Mouse (Mus musculus) forebrain, postnatal 0 days (tissue): ENCODE measurements at regions not wholly inside any gene's neighbourhood (a gene's known extent, or its start where the extent isn't known, plus 50 kb on each side); places are given as distances from the start of the nearest gene placed in this dataset.
"Not testable (repeated sequence)": the region's sequence is repeated elsewhere in the genome, so short reads cannot be mapped to it uniquely, and the experiment has no call there.

Experiments used
- ATAC-seq: fragments of 200-750 bp; cut with Nextera tagmentation; 2 replicates; pipeline ENCODE4 v1.8.0; 2017; ENCODE audit warnings: mild to moderate bottlenecking, moderate library complexity
- DNase-seq: peaks from one replicate; pipeline ENCODE4 v3.0.0-alpha.2; 2015
- H3K27ac ChIP-seq: fragments of 300-500 bp; sonication (generic); 2 replicates; pipeline ENCODE4 v1.5.1; 2014; ENCODE audit warnings: low read depth, mild to moderate bottlenecking, antibody characterized with exemption, low read length, moderate library complexity, mixed read lengths
- H3K27me3 ChIP-seq: fragments of 300-500 bp; sonication (generic); 2 replicates; pipeline ENCODE4 v1.6.1; 2014; ENCODE audit warnings: mild to moderate bottlenecking, low read length, mixed read lengths; ENCODE audit not compliant: insufficient read depth
- H3K36me3 ChIP-seq: fragments of 300-500 bp; sonication (generic); 2 replicates; pipeline ENCODE4 v1.6.1; 2014; ENCODE audit warnings: mild to moderate bottlenecking, moderate library complexity; ENCODE audit not compliant: insufficient read depth
- H3K4me1 ChIP-seq: fragments of 300-500 bp; sonication (generic); 2 replicates; pipeline ENCODE4 v1.6.1; 2014; ENCODE audit warnings: antibody characterized with exemption; ENCODE audit not compliant: insufficient read depth
- H3K4me2 ChIP-seq: fragments of 300-500 bp; sonication (generic); 2 replicates; pipeline ENCODE4 v1.6.1; 2014; ENCODE audit warnings: low read depth, mild to moderate bottlenecking, moderate library complexity
- H3K4me3 ChIP-seq: fragments of 300-500 bp; sonication (generic); 2 replicates; pipeline ENCODE4 v1.5.1; 2014; ENCODE audit warnings: low read depth, low read length, mixed read lengths
- H3K9ac ChIP-seq: fragments of 300-500 bp; sonication (generic); 2 replicates; pipeline ENCODE4 v1.6.1; 2014; ENCODE audit warnings: mild to moderate bottlenecking
- H3K9me3 ChIP-seq: fragments of 300-500 bp; sonication (generic); 2 replicates; pipeline ENCODE4 v1.6.1; 2016; ENCODE audit warnings: low read length
- CTCF ChIP-seq: sonication (generic); IDR thresholded peaks from 2 replicates; pipeline ENCODE4 v1.5.1; 2016; ENCODE audit warnings: antibody characterized with exemption, control low read depth, low read depth
- WGBS: fragments of 180-500 bp; shearing (Covaris S2); extraction: QIAGEN DNeasy Blood & Tissue Kit; methylation state at CpG from one replicate; pipeline ENCODE4 v1.1.7; 2014; 5-methylcytosine and 5-hydroxymethylcytosine counted together

DNA sequence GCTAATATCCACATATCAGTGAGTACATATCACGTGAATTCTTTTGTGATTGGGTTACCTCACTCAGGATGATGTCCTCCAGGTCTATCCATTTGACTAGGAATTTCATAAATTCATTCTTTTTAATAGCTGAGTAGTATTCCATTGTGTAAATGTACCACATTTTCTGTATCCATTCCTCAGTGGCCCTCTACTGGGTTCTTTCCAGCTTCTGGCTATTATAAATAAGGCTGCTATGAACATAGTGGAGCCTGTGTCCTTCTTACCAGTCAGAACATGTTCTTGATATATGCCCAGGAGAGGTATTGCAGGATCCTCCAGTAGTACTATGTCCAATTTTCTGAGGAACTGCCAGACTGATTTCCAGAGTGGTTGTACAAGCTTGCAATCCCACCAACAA is 884.0 kb upstream of the Lrrc4c start:
- WGBS = 80% methylated on average over 1 of the region's 1 CpGs

DNA sequence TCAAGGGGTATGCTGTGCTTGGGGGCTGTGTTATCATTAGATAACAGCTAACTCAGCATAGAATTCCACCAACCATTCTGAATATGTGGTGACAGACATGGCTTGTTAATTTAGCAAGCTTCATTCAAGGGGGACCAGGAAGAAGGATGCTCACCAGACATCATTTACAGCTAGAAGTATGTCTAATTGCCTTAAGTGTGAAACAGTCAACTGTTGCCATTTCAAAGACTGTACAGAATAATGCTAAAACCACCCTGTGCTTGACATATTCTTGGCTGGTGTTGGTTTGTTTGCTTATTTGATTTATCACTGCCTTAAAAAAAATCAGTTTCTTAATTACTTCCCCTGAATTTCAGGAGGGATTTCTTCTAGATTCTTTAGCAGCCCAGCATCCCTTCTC is 877.0 kb upstream of the Lrrc4c start:
- no peak overlapping the region for H3K27ac ChIP-seq
- H3K36me3 ChIP-seq = no peaks in the 10 kb centered on the region
- H3K4me1 ChIP-seq = no peaks in the 10 kb centered on the region
- no peaks in the 10 kb centered on the region for H3K9me3 ChIP-seq
- H3K4me3 ChIP-seq = no peak overlapping the region
- no peak for TF ChIP-seq CTCF
- DNase-seq = peak; percentile 27
- no peak overlapping the region for H3K4me2 ChIP-seq
- no peaks in the 10 kb centered on the region for H3K27me3 ChIP-seq
- H3K9ac ChIP-seq = no peak overlapping the region
- peak; percentile 91 for ATAC-seq

More for the DNA sequence above, 884.0 kb upstream of the Lrrc4c start:
- ATAC-seq, H3K27ac ChIP-seq, H3K9me3 ChIP-seq, H3K4me1 ChIP-seq, H3K4me2 ChIP-seq, H3K9ac ChIP-seq, H3K4me3 ChIP-seq, H3K36me3 ChIP-seq, H3K27me3 ChIP-seq: not testable (repeated sequence)
- peak; percentile 18 for DNase-seq

DNA sequence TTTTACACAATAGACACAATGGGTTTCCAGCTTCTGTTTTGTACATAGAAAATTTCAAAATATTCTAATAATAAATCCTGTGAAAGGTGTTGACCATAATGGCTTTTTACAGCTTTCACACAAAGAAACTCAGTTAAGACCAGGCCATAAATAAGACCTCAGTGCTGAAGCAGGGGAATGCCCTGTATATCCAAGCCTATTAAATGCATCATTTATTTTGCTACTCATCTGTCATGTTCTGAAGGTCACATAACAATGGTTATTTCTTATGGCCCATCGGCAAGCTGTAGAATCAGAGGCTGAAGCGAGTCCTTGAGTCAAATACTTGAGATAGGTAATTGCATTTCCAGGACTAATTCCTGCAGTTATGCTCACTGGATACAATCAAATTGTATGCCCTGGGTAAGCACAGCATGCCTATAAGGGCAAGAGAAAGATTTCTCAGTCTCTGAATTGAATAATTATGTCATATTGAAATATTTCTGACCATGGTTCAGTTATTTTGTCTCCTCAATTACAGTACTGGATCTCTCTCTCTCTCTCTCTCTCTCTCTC is 874.6 kb upstream of the Lrrc4c start:
- Histone ChIP-seq H3K27ac (no peak overlapping the region), H3K36me3 (no peaks in the 10 kb centered on the region), H3K4me1 (no peaks in the 10 kb centered on the region), H3K4me3 (no peak overlapping the region), H3K4me2 (no peak overlapping the region), H3K9me3 (no peaks in the 10 kb centered on the region), H3K27me3 (no peaks in the 10 kb centered on the region), H3K9ac (no peak overlapping the region)
- DNase-seq = no peak
- ATAC-seq = no peak
- WGBS = 69% methylated on average over 2 of the region's 2 CpGs
- no peak for TF ChIP-seq CTCF

DNA sequence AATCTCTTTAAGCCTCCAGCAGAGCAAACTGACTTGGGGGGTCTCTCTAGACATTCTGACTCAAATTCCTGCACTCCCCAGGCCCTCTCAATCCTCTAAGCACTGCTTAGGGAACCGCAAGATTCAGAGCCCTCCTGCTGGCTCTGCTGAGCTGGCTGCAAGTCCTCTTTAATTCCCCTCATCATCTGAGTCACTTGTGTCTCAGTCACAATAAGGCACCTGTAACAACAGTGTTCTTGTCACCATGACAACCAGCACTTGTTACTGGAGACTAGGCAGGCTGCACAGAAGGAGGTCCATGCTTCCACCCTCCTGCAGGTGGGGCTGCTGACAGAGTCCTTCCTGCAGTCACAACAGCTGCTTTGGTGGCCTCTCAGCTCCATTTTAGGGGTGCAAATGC is 869.1 kb upstream of the Lrrc4c start:
- no peak overlapping the region for H3K4me3 ChIP-seq
- H3K4me2 ChIP-seq = no peak overlapping the region
- H3K4me1 ChIP-seq = no peaks in the 10 kb centered on the region
- H3K9me3 ChIP-seq = no peaks in the 10 kb centered on the region
- 0% methylated on average over 1 of the region's 1 CpGs for WGBS
- TF ChIP-seq CTCF = peak; percentile 26; the same call in 1 of the 2 replicates
- no peak overlapping the region for H3K9ac ChIP-seq
- H3K27me3 ChIP-seq = no peaks in the 10 kb centered on the region
- no peaks in the 10 kb centered on the region for H3K36me3 ChIP-seq
- DNase-seq (peak; percentile 35), ATAC-seq (peak; percentile 74)
- H3K27ac ChIP-seq = no peak overlapping the region

DNA sequence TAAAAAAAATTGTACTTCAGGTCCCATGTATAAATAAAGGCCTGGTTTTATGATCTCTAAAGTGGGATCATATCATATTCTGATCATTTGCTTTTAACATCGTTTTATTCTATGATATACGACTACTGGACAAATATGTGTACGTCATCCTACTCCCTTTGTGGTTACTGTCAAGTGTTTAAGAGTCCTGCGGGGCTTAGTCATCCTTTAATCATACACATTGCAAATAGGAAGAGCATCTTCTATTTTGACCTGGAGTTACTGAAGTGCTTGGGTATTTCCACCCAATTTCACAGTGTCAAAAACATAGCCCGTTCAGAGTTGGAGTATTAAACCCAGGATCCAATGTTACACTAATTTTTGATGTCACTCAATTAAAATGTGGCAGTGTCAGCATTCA is 838.1 kb upstream of the Lrrc4c start:
- no peaks in the 10 kb centered on the region for H3K9me3 ChIP-seq
- no peak for TF ChIP-seq CTCF
- H3K4me1 ChIP-seq = no peaks in the 10 kb centered on the region
- 91% methylated on average over 5 of the region's 5 CpGs for WGBS
- no peak overlapping the region for H3K9ac ChIP-seq
- H3K4me3 ChIP-seq = no peak overlapping the region
- no peak overlapping the region for H3K27ac ChIP-seq
- no peak for DNase-seq
- H3K4me2 ChIP-seq = no peak overlapping the region
- no peaks in the 10 kb centered on the region for H3K27me3 ChIP-seq
- no peak for ATAC-seq
- H3K36me3 ChIP-seq = no peaks in the 10 kb centered on the region

DNA sequence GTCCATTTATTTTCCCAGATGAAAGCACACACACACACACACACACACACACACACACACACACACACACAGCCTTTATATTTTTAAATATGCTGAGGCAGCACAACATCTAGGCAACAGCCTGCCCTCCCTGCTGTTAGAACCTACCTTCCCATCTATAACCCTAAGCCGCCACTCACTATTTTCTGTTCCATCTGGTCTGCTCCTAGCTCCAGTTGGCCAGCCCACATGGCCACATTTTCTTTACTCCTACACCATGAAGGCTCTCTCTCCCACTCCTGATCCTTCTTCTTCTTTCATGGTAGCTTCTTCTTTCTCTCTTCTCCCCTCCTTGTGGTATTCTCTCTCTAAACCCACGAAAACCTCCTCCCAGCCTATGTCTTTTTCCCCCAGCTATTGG is 834.6 kb upstream of the Lrrc4c start:
- no peaks in the 10 kb centered on the region for H3K4me1 ChIP-seq
- 80% methylated on average over 2 of the region's 2 CpGs for WGBS
- ATAC-seq = no peak
- H3K4me2 ChIP-seq = no peak overlapping the region
- no peak overlapping the region for H3K27ac ChIP-seq
- H3K9me3 ChIP-seq = no peaks in the 10 kb centered on the region
- DNase-seq = no peak
- H3K9ac ChIP-seq = no peak overlapping the region
- no peaks in the 10 kb centered on the region for H3K36me3 ChIP-seq
- no peak for TF ChIP-seq CTCF
- no peak overlapping the region for H3K4me3 ChIP-seq
- no peaks in the 10 kb centered on the region for H3K27me3 ChIP-seq

DNA sequence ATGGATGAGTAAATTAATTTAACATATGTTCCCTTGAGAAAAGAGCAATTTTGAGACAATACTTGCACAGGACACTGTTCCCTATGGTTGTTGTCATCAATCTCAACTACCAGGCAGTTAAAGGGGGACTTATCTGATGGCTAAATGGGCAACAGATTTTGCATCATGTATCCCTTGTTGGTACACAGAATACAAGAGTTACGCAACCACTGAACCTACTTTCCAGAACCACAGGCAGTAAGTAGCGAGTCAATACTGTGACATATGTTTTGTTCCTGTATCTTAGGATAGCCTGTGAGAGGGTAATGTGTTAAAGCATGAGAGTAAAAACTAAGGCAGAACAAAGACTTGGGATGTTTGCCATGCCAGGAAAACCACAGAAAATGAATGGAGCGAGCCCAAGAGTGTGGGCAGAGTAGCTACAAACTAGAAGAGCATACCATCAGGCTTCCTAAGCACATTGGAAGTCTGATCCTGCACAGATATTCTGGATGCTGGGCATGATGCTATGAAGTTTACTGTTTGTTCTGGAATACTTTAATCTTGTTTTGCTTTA is 830.3 kb upstream of the Lrrc4c start:
- WGBS = 93% methylated on average over 3 of the region's 3 CpGs
- H3K27me3 ChIP-seq = no peaks in the 10 kb centered on the region
- DNase-seq = no peak

More for the DNA sequence above, 830.3 kb upstream of the Lrrc4c start:
- H3K4me3 ChIP-seq = no peak overlapping the region
- TF ChIP-seq CTCF = no peak
- no peaks in the 10 kb centered on the region for H3K4me1 ChIP-seq
- ATAC-seq = no peak
- H3K9ac ChIP-seq = no peak overlapping the region
- no peaks in the 10 kb centered on the region for H3K36me3 ChIP-seq
- no peak overlapping the region for H3K4me2 ChIP-seq
- H3K9me3 ChIP-seq = no peaks in the 10 kb centered on the region
- no peak overlapping the region for H3K27ac ChIP-seq
